Mouse (Mus musculus) cerebellum, adult (tissue): ENCODE measurements around the gene Zfp770.
"Not testable (repeated sequence)": the region's sequence is repeated elsewhere in the genome, so short reads cannot be mapped to it uniquely, and the experiment has no call there.

Source experiments
- ATAC-seq: cut with Nextera tagmentation; 2 replicates; pipeline ENCODE4 v1.9.2; 2017; ENCODE audit warnings: mild to moderate bottlenecking, moderate library complexity, mixed read lengths; ENCODE audit not compliant: insufficient number of reproducible peaks, low FRiP score, low TSS enrichment

The Zfp770 gene

GRCm38 (mm10) chr2:114200932-114201559, at the start of gene Zfp770:
Gene Zfp770, minus strand, starts transcription at chr2:114201469.
- peak; percentile 95 for ATAC-seq

GRCm38 (mm10) chr2:114249440-114249839, 48.2 kb upstream of the Zfp770 start:
- no peak for ATAC-seq

- ATAC-seq = no peak
These were observed 36.4 kb upstream of the Zfp770 start for GRCm38 (mm10) chr2:114237639-114238038.

GRCm38 (mm10) chr2:114236566-114236965, 35.3 kb upstream of the Zfp770 start:
- no peak for ATAC-seq

GRCm38 (mm10) chr2:114235584-114235983, 34.3 kb upstream of the Zfp770 start:
- ATAC-seq = no peak

- no peak for ATAC-seq
These were observed 30.0 kb upstream of the Zfp770 start for GRCm38 (mm10) chr2:114231248-114231647.

GRCm38 (mm10) chr2:114228672-114229071, 27.4 kb upstream of the Zfp770 start:
- ATAC-seq = no peak

- no peak for ATAC-seq
These were observed 3.8 kb upstream of the Zfp770 start for GRCm38 (mm10) chr2:114205036-114205435.

GRCm38 (mm10) chr2:114201574-114201973, 305 bp upstream of the Zfp770 start:
- no peak for ATAC-seq

- ATAC-seq = no peak
These were observed 4.8 kb downstream of the Zfp770 start for GRCm38 (mm10) chr2:114196421-114196820.

- not testable (repeated sequence) for ATAC-seq
These were observed 14.3 kb downstream of the Zfp770 start, which contains the start of gene Aqr for GRCm38 (mm10) chr2:114186924-114187323. Gene Aqr, minus strand, starts transcription at chr2:114187024.

GRCm38 (mm10) chr2:114177802-114178733, 23.2 kb downstream of the Zfp770 start:
- no peak for ATAC-seq

- ATAC-seq = peak; percentile 99
These were observed 26.4 kb downstream of the Zfp770 start for GRCm38 (mm10) chr2:114174651-114175484.

- ATAC-seq = no peak
These were observed 28.0 kb downstream of the Zfp770 start for GRCm38 (mm10) chr2:114173248-114173647.

GRCm38 (mm10) chr2:114167837-114168236, 33.4 kb downstream of the Zfp770 start:
- no peak for ATAC-seq

GRCm38 (mm10) chr2:114161978-114162377, 39.3 kb downstream of the Zfp770 start:
- no peak for ATAC-seq

GRCm38 (mm10) chr2:114157345-114157744, 43.9 kb downstream of the Zfp770 start:
- no peak for ATAC-seq

- no peak for ATAC-seq
These were observed 44.6 kb downstream of the Zfp770 start for GRCm38 (mm10) chr2:114156639-114157038.

- ATAC-seq = no peak
These were observed 48.0 kb downstream of the Zfp770 start for GRCm38 (mm10) chr2:114153247-114153646.

- no peak for ATAC-seq
These were observed 54.3 kb downstream of the Zfp770 start for GRCm38 (mm10) chr2:114146864-114147458.
